Mouse (Mus musculus) liver, embryonic 12.5 days (tissue): ENCODE data around the gene Hbq1a. TPM values are rescaled to one million over a fixed set of nuclear protein-coding genes. Genes with fewer than 3 reads are reported as not detected.
"Not testable (repeated sequence)": the region's sequence is repeated elsewhere in the genome, so short reads cannot be mapped to it uniquely, and the experiment has no call there.

ENCODE experiments used
- ATAC-seq: fragments of 200-750 bp; cut with Nextera tagmentation; 2 replicates; pipeline ENCODE4 v1.8.0; 2017; ENCODE audit warnings: moderate number of reproducible peaks, mild to moderate bottlenecking, moderate library complexity
- H3K27ac ChIP-seq: fragments of 300-500 bp; sonication (generic); 2 replicates; pipeline ENCODE4 v1.5.1; 2016; ENCODE audit warnings: mild to moderate bottlenecking
- H3K27me3 ChIP-seq: fragments of 300-500 bp; sonication (generic); replicated peaks from 2 replicates; pipeline ENCODE4 v1.6.1; 2016; ENCODE audit warnings: mild to moderate bottlenecking, moderate library complexity
- H3K36me3 ChIP-seq: fragments of 300-500 bp; sonication (generic); 2 replicates; pipeline ENCODE4 v1.6.1; 2016; ENCODE audit warnings: mild to moderate bottlenecking, moderate library complexity
- H3K4me1 ChIP-seq: fragments of 300-500 bp; sonication (generic); 2 replicates; pipeline ENCODE4 v1.6.1; 2016
- H3K4me2 ChIP-seq: fragments of 300-500 bp; sonication (generic); 2 replicates; pipeline ENCODE4 v1.6.1; 2016; ENCODE audit warnings: mild to moderate bottlenecking, moderate library complexity
- H3K4me3 ChIP-seq: fragments of 300-500 bp; sonication (generic); 2 replicates; pipeline ENCODE4 v1.5.1; 2016; ENCODE audit warnings: mild to moderate bottlenecking, moderate library complexity
- H3K9ac ChIP-seq: fragments of 300-500 bp; sonication (generic); 2 replicates; pipeline ENCODE4 v1.6.1; 2016; ENCODE audit warnings: mild to moderate bottlenecking, moderate library complexity
- H3K9me3 ChIP-seq: fragments of 300-500 bp; sonication (generic); replicated peaks from 2 replicates; pipeline ENCODE4 v1.6.1; 2016; ENCODE audit warnings: mild to moderate bottlenecking, moderate library complexity
- WGBS: fragments of 180-500 bp; shearing (Covaris S2); methylation state at CpG from one replicate; pipeline ENCODE4 v1.1.7; 2016; ENCODE audit not compliant: insufficient replicate concordance; 5-methylcytosine and 5-hydroxymethylcytosine counted together
- polyA plus RNA-seq: library from polyadenylated mRNA; unstranded; fragments of >200 nt; fragmentation: Nextera tagmentation; extraction: Ambion mirVana; gene quantifications from 2 replicates; pipeline ENCODE4 v1.2.1, GENCODE M21; 2016

Gene Hbq1a
- polyA plus RNA-seq, 1 experiment from 2014 or later, result 4.2 TPM

- H3K9ac ChIP-seq, result peak within 1 kb of the TSS; percentile 84
- H3K36me3 ChIP-seq, result peaks cover 26% of the 10 kb centered on the region
- H3K4me1 ChIP-seq, result peaks cover 46% of the 10 kb centered on the region
- H3K4me2 ChIP-seq, result peak within 1 kb of the TSS; percentile 64
- H3K9me3 ChIP-seq, ATAC-seq, H3K27me3 ChIP-seq: not testable (repeated sequence)
- 18% methylated on average over 31 of the region's 33 CpGs for WGBS
- H3K4me3 ChIP-seq, result peak within 1 kb of the TSS; percentile 61
- peak within 1 kb of the TSS; percentile 97 for H3K27ac ChIP-seq
Observed at GRCm38 (mm10) chr11:32286695-32287492, 13.0 kb upstream of the Hbq1a start, which contains the start of gene Hbq1b. Gene Hbq1b (plus strand): TSS chr11:32286965.

- H3K27me3 ChIP-seq, result peaks cover 4% of the 10 kb centered on the region; the same call in 1 of the 2 replicates
- H3K9me3 ChIP-seq, result no peaks in the 10 kb centered on the region
- H3K36me3 ChIP-seq, result peaks cover 29% of the 10 kb centered on the region
- 54% methylated on average over 9 of the region's 9 CpGs for WGBS
- peaks cover 46% of the 10 kb centered on the region for H3K4me1 ChIP-seq
- H3K4me2 ChIP-seq, result peak overlapping the region; percentile 64
- peak overlapping the region; percentile 61 for H3K4me3 ChIP-seq
- H3K27ac ChIP-seq, result peak overlapping the region; percentile 97
- no peak for ATAC-seq
- peak overlapping the region; percentile 84 for H3K9ac ChIP-seq
Observed at GRCm38 (mm10) chr11:32287493-32287825, 12.4 kb upstream of the Hbq1a start.

- H3K9ac ChIP-seq, result peak overlapping the region; percentile 84
- 43% methylated on average over 4 of the region's 4 CpGs for WGBS
- ATAC-seq, H3K9me3 ChIP-seq, H3K27me3 ChIP-seq: not testable (repeated sequence)
- H3K27ac ChIP-seq, result peak overlapping the region; percentile 97
- H3K4me2 ChIP-seq, result peak overlapping the region; percentile 64
- peaks cover 75% of the 10 kb centered on the region for H3K4me1 ChIP-seq
- H3K4me3 ChIP-seq, result peak overlapping the region; percentile 28
- peaks cover 41% of the 10 kb centered on the region for H3K36me3 ChIP-seq
Observed at GRCm38 (mm10) chr11:32292819-32293218, 7.0 kb upstream of the Hbq1a start.

- ATAC-seq, result peak; percentile 14; the same call in 1 of the 2 replicates
- H3K9me3 ChIP-seq, H3K27me3 ChIP-seq: not testable (repeated sequence)
- Histone ChIP-seq H3K4me3 (peak overlapping the region; percentile 14; the same call in 1 of the 2 replicates), H3K4me2 (peak overlapping the region; percentile 64), H3K4me1 (peaks cover 71% of the 10 kb centered on the region), H3K27ac (peak overlapping the region; percentile 97), H3K9ac (peak overlapping the region; percentile 84), H3K36me3 (peaks cover 40% of the 10 kb centered on the region)
- 31% methylated on average over 3 of the region's 3 CpGs for WGBS
Observed at GRCm38 (mm10) chr11:32293479-32293878, 6.4 kb upstream of the Hbq1a start.

- peaks cover 30% of the 10 kb centered on the region for H3K36me3 ChIP-seq
- peak; percentile 83 for ATAC-seq
- H3K4me3 ChIP-seq, result peak within 1 kb of the TSS; percentile 59
- H3K9me3 ChIP-seq, H3K27me3 ChIP-seq: not testable (repeated sequence)
- peak within 1 kb of the TSS; percentile 64 for H3K4me2 ChIP-seq
- WGBS, result no CpG with 5 or more reads among the region's 4 CpGs
- H3K9ac ChIP-seq, result peak within 1 kb of the TSS; percentile 84
- peaks cover 65% of the 10 kb centered on the region for H3K4me1 ChIP-seq
- H3K27ac ChIP-seq, result peak within 1 kb of the TSS; percentile 97
Observed at GRCm38 (mm10) chr11:32296203-32296602, 3.7 kb upstream of the Hbq1a start, which contains the start of gene Hba-a2. Gene Hba-a2 (plus strand): TSS chr11:32296489.

GRCm38 (mm10) chr11:32297417-32297816 lies 2.5 kb upstream of the Hbq1a start:
- not testable (repeated sequence) for H3K9me3 ChIP-seq
- Histone ChIP-seq H3K36me3 (peaks cover 34% of the 10 kb centered on the region), H3K4me2 (peak overlapping the region; percentile 54), H3K9ac (peak overlapping the region; percentile 76), H3K27me3 (peaks cover 21% of the 10 kb centered on the region), H3K4me3 (peak overlapping the region; percentile 59), H3K27ac (peak overlapping the region; percentile 97), H3K4me1 (peaks cover 53% of the 10 kb centered on the region)
- WGBS, result 8% methylated on average over 2 of the region's 2 CpGs
- ATAC-seq, result peak; percentile 8

- no peaks in the 10 kb centered on the region for H3K9me3 ChIP-seq
- H3K4me3 ChIP-seq, result peak overlapping the region; percentile 59
- 63% methylated on average over 1 of the region's 1 CpGs for WGBS
- H3K4me2 ChIP-seq, result peak overlapping the region; percentile 54
- H3K27me3 ChIP-seq, result peaks cover 26% of the 10 kb centered on the region
- peaks cover 39% of the 10 kb centered on the region for H3K36me3 ChIP-seq
- H3K4me1 ChIP-seq, result peaks cover 49% of the 10 kb centered on the region
- ATAC-seq, result peak; percentile 66
- H3K27ac ChIP-seq, result peak overlapping the region; percentile 97
- H3K9ac ChIP-seq, result peak overlapping the region; percentile 76
Observed at GRCm38 (mm10) chr11:32297866-32298531, 1.9 kb upstream of the Hbq1a start.

- H3K4me2 ChIP-seq, result peak overlapping the region; percentile 54
- H3K9ac ChIP-seq, result peak overlapping the region; percentile 76
Observed at GRCm38 (mm10) chr11:32298532-32298918, 1.3 kb upstream of the Hbq1a start.

GRCm38 (mm10) chr11:32300279-32301267 lies 704 bp downstream of the Hbq1a start:
- Histone ChIP-seq H3K27ac (peak overlapping the region; percentile 90), H3K9ac (peak overlapping the region; percentile 68), H3K36me3 (peaks cover 41% of the 10 kb centered on the region), H3K9me3 (no peaks in the 10 kb centered on the region), H3K27me3 (peaks cover 42% of the 10 kb centered on the region), H3K4me3 (peak overlapping the region; percentile 46), H3K4me1 (peaks cover 32% of the 10 kb centered on the region), H3K4me2 (peak overlapping the region; percentile 66)
- no peak for ATAC-seq
- WGBS, result 50% methylated on average over 15 of the region's 17 CpGs

More at GRCm38 (mm10) chr11:32298532-32298918, 1.3 kb upstream of the Hbq1a start:
- no peak for ATAC-seq
- Histone ChIP-seq H3K36me3 (peaks cover 44% of the 10 kb centered on the region), H3K4me1 (peaks cover 49% of the 10 kb centered on the region), H3K4me3 (peak overlapping the region; percentile 59), H3K27me3 (peaks cover 30% of the 10 kb centered on the region), H3K9me3 (no peaks in the 10 kb centered on the region), H3K27ac (peak overlapping the region; percentile 97)
- WGBS, result 93% methylated on average over 2 of the region's 2 CpGs

- ATAC-seq, result no peak
- H3K9me3 ChIP-seq, result no peaks in the 10 kb centered on the region
- H3K27ac ChIP-seq, result peak overlapping the region; percentile 11; the same call in 1 of the 2 replicates
- 69% methylated on average over 1 of the region's 1 CpGs for WGBS
- peak overlapping the region; percentile 46 for H3K4me3 ChIP-seq
- H3K9ac ChIP-seq, result peak overlapping the region; percentile 68; the same call in 1 of the 2 replicates
- H3K4me1 ChIP-seq, result peaks cover 33% of the 10 kb centered on the region
- peaks cover 41% of the 10 kb centered on the region for H3K36me3 ChIP-seq
- peaks cover 48% of the 10 kb centered on the region for H3K27me3 ChIP-seq
- H3K4me2 ChIP-seq, result peak overlapping the region; percentile 66
Observed at GRCm38 (mm10) chr11:32301506-32301905, 1.6 kb downstream of the Hbq1a start.

- peaks cover 41% of the 10 kb centered on the region for H3K36me3 ChIP-seq
- ATAC-seq, result no peak
- no peak overlapping the region for H3K4me3 ChIP-seq
- 34% methylated on average over 2 of the region's 2 CpGs for WGBS
- no peak overlapping the region for H3K9ac ChIP-seq
- H3K4me1 ChIP-seq, result peaks cover 47% of the 10 kb centered on the region
- peaks cover 56% of the 10 kb centered on the region for H3K27me3 ChIP-seq
- H3K9me3 ChIP-seq, result no peaks in the 10 kb centered on the region
- no peak overlapping the region for H3K4me2 ChIP-seq
- H3K27ac ChIP-seq, result no peak overlapping the region
Observed at GRCm38 (mm10) chr11:32302824-32303419, 3.1 kb downstream of the Hbq1a start.
